25 mouse cellular contexts compared by ENCODE assay signal in genomic region chr9:77704108-77704507, GRCm38 (mm10). TPM values are rescaled to one million over a fixed set of nuclear protein-coding genes. Genes with fewer than 3 reads are reported as not detected.
DNase-seq lines count a peak whose midpoint lies in the region; ATAC-seq and TF ChIP-seq lines count a peak whose summit lies in the region.
"Had no signal": no experiment of that assay in that cellular context is flagged by ENCODE, and none has a peak within 500 bp of the region (broad histone marks: within the 10 kb centered on the region; RNA-seq: fewer than 3 reads in every experiment).

No protein-coding gene starts in this region.

- peak; percentile 41; the same call in 1 of the 2 replicates for ATAC-seq in lung, postnatal 0 days
- peak; percentile 49 for ATAC-seq in intestine, embryonic 16.5 days
- ATAC-seq in stomach, postnatal 0 days (ENCODE audit: low FRiP score, low TSS enrichment) = peak; percentile 91
- ATAC-seq: forebrain, embryonic 14.5 days; forebrain, postnatal 0 days; hindbrain, postnatal 0 days; Patski had no signal

- no peak overlapping the region for H3K4me3 ChIP-seq in lung, postnatal 0 days (ENCODE audit: low read depth, low read length)
- no peak overlapping the region for H3K4me3 ChIP-seq in intestine, embryonic 16.5 days (ENCODE audit: low read length)
- no peak overlapping the region for H3K4me3 ChIP-seq in small intestine, adult 2 months (ENCODE audit: low read depth, low read length)
- no peak overlapping the region for H3K4me3 ChIP-seq in stomach, postnatal 0 days (ENCODE audit: low read depth, low read length)
- H3K4me3 ChIP-seq: embryonic facial prominence, embryonic 12.5 days; embryonic facial prominence, embryonic 15.5 days had no signal

- no peaks in the 10 kb centered on the region for H3K36me3 ChIP-seq in lung, postnatal 0 days (ENCODE audit: insufficient read depth, low read length)
- no peaks in the 10 kb centered on the region for H3K36me3 ChIP-seq in intestine, embryonic 16.5 days (ENCODE audit: control insufficient read depth, insufficient read depth, low read length)
- no peaks in the 10 kb centered on the region for H3K36me3 ChIP-seq in small intestine, adult 2 months (ENCODE audit: control insufficient read depth, insufficient read depth, low read length)
- no peaks in the 10 kb centered on the region for H3K36me3 ChIP-seq in stomach, postnatal 0 days (ENCODE audit: control insufficient read depth, insufficient read depth, low read length)
- H3K36me3 ChIP-seq: embryonic facial prominence, embryonic 12.5 days; embryonic facial prominence, embryonic 15.5 days; G1E had no signal

- TF ChIP-seq CTCF in lung, postnatal 0 days (IDR thresholded peaks at IDR 0.05) = no peak
- no peak for TF ChIP-seq CTCF in small intestine, adult 2 months (IDR thresholded peaks at IDR 0.05; ENCODE audit: extremely low read depth, insufficient read length, insufficient replicate concordance, low read depth, low read length)
- TF ChIP-seq CTCF in stomach, postnatal 0 days (IDR thresholded peaks at IDR 0.05; ENCODE audit: low read depth) = no peak

- no peaks in the 10 kb centered on the region for H3K4me1 ChIP-seq in lung, postnatal 0 days (ENCODE audit: insufficient read depth, low read depth, low read length)
- no peaks in the 10 kb centered on the region for H3K4me1 ChIP-seq in intestine, embryonic 16.5 days (ENCODE audit: control insufficient read depth, insufficient read depth, low read length)
- peaks cover 12% of the 10 kb centered on the region; the same call in 1 of the 2 replicates for H3K4me1 ChIP-seq in small intestine, adult 2 months (ENCODE audit: control insufficient read depth, insufficient read depth, insufficient read length, low read length)
- H3K4me1 ChIP-seq in stomach, postnatal 0 days (replicated peaks; ENCODE audit: control insufficient read depth, insufficient read depth) = no peaks in the 10 kb centered on the region
- H3K4me1 ChIP-seq: embryonic facial prominence, embryonic 12.5 days; embryonic facial prominence, embryonic 15.5 days had no signal

- H3K9me3 ChIP-seq in lung, postnatal 0 days (ENCODE audit: low read length) = no peaks in the 10 kb centered on the region
- no peaks in the 10 kb centered on the region for H3K9me3 ChIP-seq in intestine, embryonic 16.5 days (ENCODE audit: control insufficient read depth, low read length)
- no peaks in the 10 kb centered on the region for H3K9me3 ChIP-seq in stomach, postnatal 0 days (ENCODE audit: control insufficient read depth, low read length)
- H3K9me3 ChIP-seq: embryonic facial prominence, embryonic 12.5 days; embryonic facial prominence, embryonic 15.5 days; G1E had no signal

- DNase-seq in lung, postnatal 0 days (ENCODE audit: low spot score) = peak; percentile 44
- DNase-seq in lung, postnatal 14 days = no peak
- DNase-seq in stomach, postnatal 0 days (ENCODE audit: low spot score) = peak; percentile 45
- no peak for DNase-seq in frontal cortex, postnatal 25 days (ENCODE audit: low spot score in 2 of 2)
- no peak for DNase-seq in heart, postnatal 4 days
- no peak for DNase-seq in ovary, postnatal 14 days (ENCODE audit: low spot score)
- DNase-seq: adrenal gland, postnatal 10 days; adrenal gland, postnatal 36 days; cerebellum, adult 18-20 months; cerebellum, adult 9-11 months; cerebellum, postnatal 25 days; forebrain, postnatal 0 days; gastrocnemius, postnatal 10 days; heart, adult 11 months; heart, postnatal 36 days had no signal

- no peak for TF ChIP-seq EP300 in lung, postnatal 0 days (IDR thresholded peaks at IDR 0.05)
- no peak for TF ChIP-seq EP300 in stomach, postnatal 0 days (optimal IDR thresholded peaks at IDR 0.05)

- TF ChIP-seq POLR2A in small intestine, adult 2 months (IDR thresholded peaks at IDR 0.05; ENCODE audit: low read depth, low read length) = no peak

- H3K9ac ChIP-seq in lung, postnatal 0 days (replicated peaks; ENCODE audit: low read depth) = no peak overlapping the region
- H3K9ac ChIP-seq in intestine, embryonic 16.5 days (ENCODE audit: low read depth, low read length) = no peak overlapping the region
- H3K9ac ChIP-seq in stomach, postnatal 0 days (ENCODE audit: low read length) = no peak overlapping the region
- H3K9ac ChIP-seq: embryonic facial prominence, embryonic 12.5 days; embryonic facial prominence, embryonic 15.5 days; forebrain, postnatal 0 days; hindbrain, embryonic 14.5 days had no signal

- H3K4me2 ChIP-seq in lung, postnatal 0 days (replicated peaks; ENCODE audit: low read depth, low read length) = no peak overlapping the region
- H3K4me2 ChIP-seq in intestine, embryonic 16.5 days (ENCODE audit: low read depth, low read length) = 0 out of 2 replicates have a peak overlapping the region, but pooled peaks have one; percentile 5
- H3K4me2 ChIP-seq in stomach, postnatal 0 days (replicated peaks; ENCODE audit: low read depth) = no peak overlapping the region
- H3K4me2 ChIP-seq: embryonic facial prominence, embryonic 12.5 days; embryonic facial prominence, embryonic 15.5 days; heart, embryonic 11.5 days; hindbrain, embryonic 14.5 days had no signal

- H3K27me3 ChIP-seq in lung, postnatal 0 days (replicated peaks; ENCODE audit: insufficient read depth, low read length) = no peaks in the 10 kb centered on the region
- H3K27me3 ChIP-seq in intestine, embryonic 16.5 days (replicated peaks; ENCODE audit: control insufficient read depth, insufficient read depth, low read length) = no peaks in the 10 kb centered on the region
- no peaks in the 10 kb centered on the region for H3K27me3 ChIP-seq in small intestine, adult 2 months (ENCODE audit: control insufficient read depth, insufficient read depth, low read length)
- no peaks in the 10 kb centered on the region for H3K27me3 ChIP-seq in stomach, postnatal 0 days (ENCODE audit: control insufficient read depth, insufficient read depth, low read length)
- H3K27me3 ChIP-seq: embryonic facial prominence, embryonic 12.5 days; embryonic facial prominence, embryonic 15.5 days; Patski had no signal

- WGBS in lung, postnatal 0 days = 40% methylated on average over 4 of the region's 4 CpGs
- 53% methylated on average over 4 of the region's 4 CpGs for WGBS in intestine, embryonic 16.5 days
- 44% methylated on average over 4 of the region's 4 CpGs for WGBS in small intestine, adult 2 months
- 36% methylated on average over 4 of the region's 4 CpGs for WGBS in stomach, postnatal 0 days

- peak overlapping the region; percentile 33 for H3K27ac ChIP-seq in lung, postnatal 0 days (ENCODE audit: low read length)
- H3K27ac ChIP-seq in intestine, embryonic 16.5 days (ENCODE audit: low read length) = peak overlapping the region; percentile 2; the same call in 1 of the 2 replicates
- peak overlapping the region; percentile 84 for H3K27ac ChIP-seq in small intestine, adult 2 months (ENCODE audit: insufficient read depth, low read depth, low read length)
- peak overlapping the region; percentile 76 for H3K27ac ChIP-seq in stomach, postnatal 0 days (replicated peaks)
- H3K27ac ChIP-seq: embryonic facial prominence, embryonic 12.5 days; embryonic facial prominence, embryonic 15.5 days; hindbrain, embryonic 14.5 days; hindbrain, postnatal 0 days had no signal

RNA-seq across cellular contexts. Expression of gene Gclc, which starts 50.2 kb away (rescaled TPM):
- polyA plus RNA-seq in lung, postnatal 0 days (2015; fragmentation: Nextera tagmentation; extraction: Ambion mirVana) = 40.8 and 71.8 TPM in 2 replicates
- polyA plus RNA-seq in intestine, embryonic 16.5 days (2015; fragmentation: Nextera tagmentation; extraction: Ambion mirVana) = 4.7 and 10.1 TPM in 2 replicates
- 8.5 and 13.0 TPM in 2 replicates for polyA plus RNA-seq in small intestine, adult 2 months (2012; rRNA removed)
- 18.1 and 20.2 TPM in 2 replicates for polyA plus RNA-seq in stomach, postnatal 0 days (2015; fragmentation: Nextera tagmentation; extraction: Ambion mirVana)
- total RNA-seq in heart, postnatal 4 days (2021) = 10 to 100 TPM; 12.0 to 12.4 TPM

Comparison
In these comparisons a context has a peak if more than half of its experiments do, and no peak if none do; other contexts are left out.
1. DNase-seq: peak in lung, postnatal 0 days (single experiment) and stomach, postnatal 0 days (single experiment); none in lung, postnatal 14 days (single experiment), frontal cortex, postnatal 25 days (0 of 2), heart, postnatal 4 days (single experiment) and ovary, postnatal 14 days (single experiment).
2. ATAC-seq: peak in every context shown above with its lines; median percentile 91 in stomach, postnatal 0 days; 49 in intestine, embryonic 16.5 days; 41 in lung, postnatal 0 days.
3. H3K27ac ChIP-seq: peak in every context shown above with its lines; median percentile 84 in small intestine, adult 2 months; 76 in stomach, postnatal 0 days; 33 in lung, postnatal 0 days; 2 in intestine, embryonic 16.5 days.